Mouse (Mus musculus) midbrain, embryonic 13.5 days (tissue): ENCODE measurements around the gene Angptl8. TPM values are rescaled to one million over a fixed set of nuclear protein-coding genes. Genes with fewer than 3 reads are reported as not detected.
"Not testable (repeated sequence)": the region's sequence is repeated elsewhere in the genome, so short reads cannot be mapped to it uniquely, and the experiment has no call there.

Experiments used
- ATAC-seq: fragments of 200-750 bp; cut with Nextera tagmentation; 2 replicates; pipeline ENCODE4 v1.8.0; 2017; ENCODE audit warnings: mild to moderate bottlenecking, moderate TSS enrichment, moderate library complexity
- H3K27ac ChIP-seq: fragments of 300-500 bp; sonication (generic); 2 replicates; pipeline ENCODE4 v1.5.1; 2015; ENCODE audit warnings: inconsistent platforms, mild to moderate bottlenecking, moderate library complexity
- H3K27me3 ChIP-seq: fragments of 300-500 bp; sonication (generic); 2 replicates; pipeline ENCODE4 v1.6.1; 2015; ENCODE audit warnings: mild to moderate bottlenecking, inconsistent platforms
- H3K36me3 ChIP-seq: fragments of 300-500 bp; sonication (generic); 2 replicates; pipeline ENCODE4 v1.6.1; 2015; ENCODE audit warnings: mild to moderate bottlenecking, inconsistent platforms
- H3K4me1 ChIP-seq: fragments of 300-500 bp; sonication (generic); replicated peaks from 2 replicates; pipeline ENCODE4 v1.6.1; 2015; ENCODE audit warnings: inconsistent platforms
- H3K4me2 ChIP-seq: fragments of 300-500 bp; sonication (generic); replicated peaks from 2 replicates; pipeline ENCODE4 v1.6.1; 2015; ENCODE audit warnings: moderate library complexity, mild to moderate bottlenecking, inconsistent platforms
- H3K4me3 ChIP-seq: fragments of 300-500 bp; sonication (generic); replicated peaks from 2 replicates; pipeline ENCODE4 v1.5.1; 2015; ENCODE audit warnings: mild to moderate bottlenecking, inconsistent platforms
- H3K9ac ChIP-seq: fragments of 300-500 bp; sonication (generic); replicated peaks from 2 replicates; pipeline ENCODE4 v1.6.1; 2015; ENCODE audit warnings: mild to moderate bottlenecking, inconsistent platforms
- H3K9me3 ChIP-seq: fragments of 300-500 bp; sonication (generic); 2 replicates; pipeline ENCODE4 v1.6.1; 2016; ENCODE audit warnings: mild to moderate bottlenecking, inconsistent platforms
- WGBS: fragments of 180-500 bp; shearing (Covaris S2); methylation state at CpG from one replicate; pipeline ENCODE4 v1.1.7; 2015; 5-methylcytosine and 5-hydroxymethylcytosine counted together
- polyA plus RNA-seq: library from polyadenylated mRNA; unstranded; fragments of >200 nt; fragmentation: Nextera tagmentation; extraction: Ambion mirVana; gene quantifications from 2 replicates; pipeline ENCODE4 v1.2.1, GENCODE M21; 2015

The Angptl8 gene
- polyA plus RNA-seq: 0.24 and 0.43 TPM in 2 replicates

DNA sequence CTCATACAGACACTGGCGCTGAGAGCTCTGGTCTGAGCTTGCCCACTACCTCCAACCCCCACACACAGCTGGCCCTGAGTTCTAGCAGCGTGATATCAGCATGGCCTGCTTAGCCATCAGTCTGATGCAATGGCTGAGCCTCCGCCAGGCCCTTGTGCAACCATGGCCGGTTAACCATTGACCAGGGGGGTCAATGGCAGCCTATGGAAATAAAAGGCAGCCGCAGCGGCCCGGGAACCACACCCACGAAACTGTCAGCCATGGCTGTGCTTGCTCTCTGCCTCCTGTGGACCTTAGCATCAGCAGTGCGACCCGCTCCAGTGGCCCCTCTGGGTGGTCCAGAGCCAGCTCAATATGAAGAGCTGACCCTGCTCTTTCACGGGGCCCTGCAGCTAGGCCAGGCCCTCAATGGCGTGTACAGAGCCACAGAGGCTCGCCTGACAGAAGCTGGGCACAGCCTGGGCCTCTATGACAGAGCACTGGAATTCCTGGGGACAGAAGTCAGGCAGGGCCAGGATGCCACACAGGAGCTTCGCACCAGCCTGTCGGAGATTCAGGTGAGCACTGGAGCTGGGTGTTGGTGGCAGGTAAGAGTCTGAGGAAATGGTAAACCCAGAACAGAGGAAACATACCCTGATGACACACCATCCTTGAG, at the start of gene Angptl8:
Angptl8 (plus strand) TSS at position 253 of the 655 bp plus-strand sequence.
- H3K9ac ChIP-seq: no peak within 1 kb of the TSS

DNA sequence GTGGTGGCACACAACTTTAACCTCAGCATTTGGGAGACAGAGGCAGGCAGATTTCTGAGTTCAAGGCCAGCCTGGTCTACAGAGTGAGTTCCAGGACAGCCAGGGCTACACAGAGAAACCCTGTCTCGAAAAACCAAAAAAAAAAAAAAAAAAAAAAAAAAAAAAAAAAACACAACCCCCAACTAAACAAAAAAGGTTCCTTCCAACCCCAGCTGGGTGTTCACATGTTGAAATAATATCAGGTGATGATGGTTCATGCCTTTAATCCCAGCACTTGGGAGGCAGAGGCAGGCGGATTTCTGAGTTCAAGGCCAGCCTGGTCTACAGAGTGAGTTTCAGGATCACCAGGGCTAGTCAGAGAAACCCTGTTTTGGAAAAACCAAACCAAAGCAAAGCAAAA, 49.0 kb upstream of the Angptl8 start:
- H3K27ac ChIP-seq, H3K9me3 ChIP-seq, H3K4me3 ChIP-seq, H3K4me1 ChIP-seq, H3K9ac ChIP-seq, H3K27me3 ChIP-seq, H3K4me2 ChIP-seq, H3K36me3 ChIP-seq, ATAC-seq: not testable (repeated sequence)
- 85% methylated on average over 2 of the region's 2 CpGs for WGBS

More for the DNA sequence above, at the start of gene Angptl8:
- Histone ChIP-seq H3K4me3 (no peak within 1 kb of the TSS), H3K36me3 (no peaks in the 10 kb centered on the region; the same call in 1 of the 2 replicates), H3K9me3 (no peaks in the 10 kb centered on the region), H3K27me3 (no peaks in the 10 kb centered on the region), H3K4me1 (no peaks in the 10 kb centered on the region), H3K4me2 (no peak within 1 kb of the TSS), H3K27ac (no peak within 1 kb of the TSS)
- 87% methylated on average over 15 of the region's 15 CpGs for WGBS
- no peak for ATAC-seq

- ATAC-seq: peak; percentile 60; the same call in 1 of the 2 replicates
- Histone ChIP-seq H3K4me1 (0 out of 2 replicates have a peak, but pooled peaks cover 3% of the 10 kb centered on the region), H3K4me3 (no peak overlapping the region), H3K9me3 (no peaks in the 10 kb centered on the region), H3K4me2 (no peak overlapping the region; the same call in 1 of the 2 replicates), H3K27me3 (no peaks in the 10 kb centered on the region), H3K27ac (no peak overlapping the region), H3K9ac (no peak overlapping the region), H3K36me3 (no peaks in the 10 kb centered on the region)
- 3% methylated on average over 6 of the region's 6 CpGs for WGBS
These were observed 48.4 kb upstream of the Angptl8 start for GRCm38 (mm10) chr9:21786906-21787305.

GRCm38 (mm10) chr9:21787654-21788053, 47.7 kb upstream of the Angptl8 start:
- Histone ChIP-seq H3K4me2 (no peak overlapping the region), H3K9ac (no peak overlapping the region), H3K4me3 (no peak overlapping the region), H3K36me3 (no peaks in the 10 kb centered on the region), H3K27me3 (no peaks in the 10 kb centered on the region), H3K9me3 (no peaks in the 10 kb centered on the region), H3K4me1 (0 out of 2 replicates have a peak, but pooled peaks cover 3% of the 10 kb centered on the region), H3K27ac (no peak overlapping the region)
- ATAC-seq: no peak
- WGBS: 84% methylated on average over 5 of the region's 5 CpGs

- H3K4me1 ChIP-seq: 0 out of 2 replicates have a peak, but pooled peaks cover 3% of the 10 kb centered on the region
- no peak for ATAC-seq
- no peak overlapping the region for H3K27ac ChIP-seq
- H3K4me2 ChIP-seq: no peak overlapping the region
- H3K27me3 ChIP-seq: no peaks in the 10 kb centered on the region
- 84% methylated on average over 9 of the region's 9 CpGs for WGBS
- no peaks in the 10 kb centered on the region for H3K36me3 ChIP-seq
- no peak overlapping the region for H3K9ac ChIP-seq
- H3K9me3 ChIP-seq: no peaks in the 10 kb centered on the region
- no peak overlapping the region for H3K4me3 ChIP-seq
These were observed 47.1 kb upstream of the Angptl8 start for GRCm38 (mm10) chr9:21788234-21788633.

DNA sequence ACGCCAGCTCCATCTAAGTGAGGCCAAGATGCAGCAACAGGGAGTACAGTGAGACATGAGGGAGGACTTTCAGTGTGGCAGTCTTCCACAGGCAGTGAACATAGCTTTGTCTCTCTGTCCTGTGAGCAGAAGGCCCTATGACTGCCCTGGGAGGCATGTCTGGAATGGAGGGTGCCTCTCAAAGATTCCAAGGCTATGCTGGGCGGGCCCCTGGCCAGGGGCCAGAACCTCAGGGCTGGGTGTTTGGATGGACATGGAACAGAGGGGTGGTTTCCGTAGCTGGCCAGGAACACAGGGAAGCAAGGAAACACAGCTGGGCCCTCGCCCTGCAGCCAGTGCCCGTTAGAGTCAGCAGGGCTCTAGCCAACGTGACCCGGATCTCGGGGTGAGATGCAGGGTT, 43.4 kb upstream of the Angptl8 start:
- 87% methylated on average over 8 of the region's 8 CpGs for WGBS

GRCm38 (mm10) chr9:21792644-21793043, 42.7 kb upstream of the Angptl8 start:
- H3K4me1 ChIP-seq: peaks cover 7% of the 10 kb centered on the region
- no peak overlapping the region for H3K27ac ChIP-seq
- H3K9ac ChIP-seq: no peak overlapping the region
- 75% methylated on average over 8 of the region's 8 CpGs for WGBS
- H3K4me2 ChIP-seq: no peak overlapping the region
- no peaks in the 10 kb centered on the region for H3K27me3 ChIP-seq
- ATAC-seq: peak; percentile 66
- H3K36me3 ChIP-seq: peaks cover 14% of the 10 kb centered on the region
- H3K9me3 ChIP-seq: no peaks in the 10 kb centered on the region
- no peak overlapping the region for H3K4me3 ChIP-seq

More for the DNA sequence above, 43.4 kb upstream of the Angptl8 start:
- Histone ChIP-seq H3K9me3 (no peaks in the 10 kb centered on the region), H3K4me3 (no peak overlapping the region), H3K4me2 (no peak overlapping the region), H3K27me3 (no peaks in the 10 kb centered on the region), H3K9ac (no peak overlapping the region), H3K4me1 (0 out of 2 replicates have a peak, but pooled peaks cover 9% of the 10 kb centered on the region), H3K27ac (no peak overlapping the region), H3K36me3 (peaks cover 14% of the 10 kb centered on the region)
- no peak for ATAC-seq

GRCm38 (mm10) chr9:21793507-21793906, 41.8 kb upstream of the Angptl8 start:
- H3K27me3 ChIP-seq, ATAC-seq, H3K9ac ChIP-seq, H3K4me2 ChIP-seq, H3K27ac ChIP-seq, H3K9me3 ChIP-seq, H3K4me3 ChIP-seq: not testable (repeated sequence)
- Histone ChIP-seq H3K36me3 (peaks cover 14% of the 10 kb centered on the region), H3K4me1 (peaks cover 16% of the 10 kb centered on the region)
- over 99% methylated on average over 6 of the region's 6 CpGs for WGBS

GRCm38 (mm10) chr9:21794344-21794834, 40.9 kb upstream of the Angptl8 start:
- H3K4me1 ChIP-seq: peaks cover 19% of the 10 kb centered on the region
- H3K9ac ChIP-seq: no peak overlapping the region
- no peak overlapping the region for H3K4me2 ChIP-seq
- H3K9me3 ChIP-seq: no peaks in the 10 kb centered on the region
- no peak for ATAC-seq
- H3K27ac ChIP-seq: no peak overlapping the region
- no peak overlapping the region for H3K4me3 ChIP-seq
- no peaks in the 10 kb centered on the region for H3K27me3 ChIP-seq
- 95% methylated on average over 18 of the region's 18 CpGs for WGBS
- H3K36me3 ChIP-seq: peaks cover 14% of the 10 kb centered on the region

DNA sequence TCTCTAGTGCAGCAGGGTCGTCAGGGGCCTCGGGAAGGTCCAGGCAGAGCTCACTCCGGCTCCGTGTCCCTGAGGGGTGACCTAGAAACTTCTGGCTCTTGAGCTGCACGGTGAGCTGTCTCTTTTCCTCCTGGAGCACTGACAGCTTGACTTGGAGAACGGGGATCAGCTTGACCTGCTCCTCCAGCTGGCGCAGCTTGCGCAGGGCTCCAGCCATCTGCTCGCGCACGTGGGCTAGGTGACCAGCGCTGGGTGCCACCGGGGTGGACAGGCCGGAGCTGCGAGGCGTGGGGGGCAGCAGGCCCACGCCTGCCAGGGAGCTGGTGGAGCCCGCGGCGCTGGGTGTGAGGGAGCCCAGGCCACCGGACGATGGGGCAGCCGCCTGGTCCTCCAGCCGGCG, 40.4 kb upstream of the Angptl8 start:
- H3K27me3 ChIP-seq: no peaks in the 10 kb centered on the region
- no peak overlapping the region for H3K9ac ChIP-seq
- ATAC-seq: no peak
- peaks cover 14% of the 10 kb centered on the region for H3K36me3 ChIP-seq
- no peak overlapping the region for H3K27ac ChIP-seq
- 94% methylated on average over 25 of the region's 25 CpGs for WGBS
- peaks cover 19% of the 10 kb centered on the region for H3K4me1 ChIP-seq
- H3K9me3 ChIP-seq: no peaks in the 10 kb centered on the region
- H3K4me3 ChIP-seq: no peak overlapping the region
- no peak overlapping the region for H3K4me2 ChIP-seq

GRCm38 (mm10) chr9:21795579-21795978, 39.7 kb upstream of the Angptl8 start:
- Histone ChIP-seq H3K27me3 (no peaks in the 10 kb centered on the region), H3K27ac (no peak overlapping the region), H3K4me3 (no peak overlapping the region), H3K9ac (no peak overlapping the region), H3K9me3 (no peaks in the 10 kb centered on the region), H3K36me3 (peaks cover 14% of the 10 kb centered on the region), H3K4me1 (peaks cover 19% of the 10 kb centered on the region), H3K4me2 (no peak overlapping the region)
- no peak for ATAC-seq
- 84% methylated on average over 5 of the region's 5 CpGs for WGBS

GRCm38 (mm10) chr9:21796259-21796658, 39.1 kb upstream of the Angptl8 start:
- Histone ChIP-seq H3K4me1 (peaks cover 19% of the 10 kb centered on the region), H3K27me3 (no peaks in the 10 kb centered on the region), H3K27ac (no peak overlapping the region), H3K36me3 (peaks cover 14% of the 10 kb centered on the region), H3K9me3 (no peaks in the 10 kb centered on the region), H3K4me3 (no peak overlapping the region), H3K4me2 (no peak overlapping the region), H3K9ac (no peak overlapping the region)
- no peak for ATAC-seq
- WGBS: 82% methylated on average over 3 of the region's 3 CpGs
